Mouse (Mus musculus) neural tube, embryonic 10.5 days (tissue): ENCODE data around the gene Celsr1.

Experiments
- DNase-seq: peaks from one replicate; pipeline ENCODE4 v3.0.0-alpha.2; 2017; ENCODE audit warnings: low spot score; ENCODE audit errors: extremely low spot score

Celsr1 gene

DNA sequence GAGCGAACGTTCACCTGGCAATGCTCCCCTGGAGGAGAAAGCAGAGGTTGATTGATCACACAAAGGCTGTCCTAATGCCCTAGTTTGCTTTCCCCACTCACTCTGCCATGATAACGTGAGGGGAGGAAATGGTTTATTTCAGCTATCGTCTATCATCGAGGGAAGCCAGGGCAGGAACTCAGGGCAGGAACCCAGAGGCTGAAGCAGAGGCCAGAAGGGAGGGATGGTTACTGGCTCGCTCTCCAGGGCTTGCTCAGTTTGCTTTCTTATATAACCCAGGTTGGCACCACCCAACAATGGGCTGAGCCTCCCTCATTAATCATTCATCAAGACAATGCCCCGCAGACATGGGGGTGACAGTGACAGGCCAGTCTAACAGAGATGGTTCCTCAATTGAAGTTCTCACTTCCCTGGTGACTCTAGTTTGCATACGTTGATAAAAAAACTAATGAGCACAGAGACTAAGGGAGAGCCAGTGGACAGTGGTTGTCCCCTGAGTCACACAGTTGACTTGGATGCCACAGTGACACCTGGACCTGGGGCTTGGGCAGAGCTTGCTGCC is 70.2 kb downstream of the Celsr1 start:
- DNase-seq, result no peak

DNA sequence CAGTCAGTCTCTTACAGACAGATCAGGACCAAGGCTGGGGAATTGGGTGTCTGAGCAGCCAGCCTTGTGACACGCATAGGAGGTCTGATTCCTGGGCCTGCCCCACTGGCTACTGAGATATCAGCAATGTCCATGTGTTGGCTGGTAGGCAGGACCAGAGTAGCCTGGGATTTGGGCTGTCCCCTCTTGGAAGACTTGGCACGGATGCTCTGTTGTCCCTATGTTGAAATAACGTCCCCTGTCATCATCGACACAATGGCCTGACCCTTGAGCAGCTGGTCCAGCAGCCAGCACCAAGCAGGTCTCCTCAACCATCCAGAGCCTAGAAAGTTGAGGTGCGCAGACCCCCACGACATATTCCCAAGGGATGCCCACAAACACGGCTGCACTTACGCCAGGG is 70.9 kb downstream of the Celsr1 start:
- no peak for DNase-seq

DNA sequence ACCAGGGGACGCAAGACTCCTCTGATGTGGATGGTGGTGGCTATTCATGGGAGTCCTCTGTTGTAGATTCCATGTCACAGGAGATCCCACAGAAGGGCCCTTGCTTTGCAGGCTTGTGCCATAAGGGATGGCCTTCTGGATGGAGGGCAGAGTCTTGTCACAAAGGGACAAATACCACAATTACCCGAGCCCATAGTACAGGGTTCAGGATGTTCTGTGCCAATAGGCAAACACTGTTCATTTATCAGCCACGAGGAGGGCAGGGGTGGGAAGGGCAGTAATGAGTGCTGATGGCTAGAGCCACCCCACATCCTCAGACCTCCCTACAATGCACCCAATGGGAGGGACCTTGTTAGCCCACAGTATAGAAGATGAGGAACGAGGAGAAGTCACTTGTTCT is 71.9 kb downstream of the Celsr1 start:
- no peak for DNase-seq

DNA sequence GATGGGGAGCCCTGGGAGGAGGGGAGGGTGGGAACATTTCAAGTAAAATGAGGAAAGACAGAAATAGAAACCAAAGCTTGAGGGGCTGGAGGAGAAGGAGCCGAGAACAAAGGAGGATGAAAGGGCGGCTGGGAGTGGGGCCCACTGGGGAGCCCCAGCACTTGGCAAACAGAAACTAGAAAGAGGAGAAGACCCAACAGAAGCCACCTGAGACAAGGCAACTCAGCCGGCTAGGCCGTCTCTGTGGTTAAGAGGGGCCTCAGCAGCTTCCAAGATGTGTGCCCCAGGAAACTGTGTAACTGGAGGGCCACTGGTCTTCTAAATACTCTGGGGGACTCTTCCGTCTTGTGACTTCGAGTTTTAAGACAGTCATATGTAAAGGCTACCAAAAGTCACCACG is 72.4 kb downstream of the Celsr1 start:
- no peak for DNase-seq

DNA sequence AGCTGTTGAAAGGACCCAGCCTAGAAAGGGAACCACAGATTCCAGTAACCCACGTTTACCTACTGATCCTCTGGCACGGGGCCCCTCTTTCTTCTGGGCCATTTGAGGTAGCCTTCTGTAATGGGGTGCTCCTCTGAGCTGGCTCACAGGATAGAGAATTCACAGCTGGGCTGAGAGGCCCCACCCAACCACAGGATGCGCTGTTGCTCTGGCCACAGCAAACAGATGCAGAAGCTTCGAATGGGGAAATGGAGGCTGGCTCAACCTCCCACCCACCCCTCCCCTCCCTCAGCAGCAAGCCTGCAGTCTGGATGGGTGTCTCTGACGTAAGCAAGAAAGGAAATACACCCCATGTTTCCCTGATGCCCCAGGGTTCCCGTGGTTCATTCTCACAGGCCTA is 77.4 kb downstream of the Celsr1 start:
- DNase-seq, result no peak

DNA sequence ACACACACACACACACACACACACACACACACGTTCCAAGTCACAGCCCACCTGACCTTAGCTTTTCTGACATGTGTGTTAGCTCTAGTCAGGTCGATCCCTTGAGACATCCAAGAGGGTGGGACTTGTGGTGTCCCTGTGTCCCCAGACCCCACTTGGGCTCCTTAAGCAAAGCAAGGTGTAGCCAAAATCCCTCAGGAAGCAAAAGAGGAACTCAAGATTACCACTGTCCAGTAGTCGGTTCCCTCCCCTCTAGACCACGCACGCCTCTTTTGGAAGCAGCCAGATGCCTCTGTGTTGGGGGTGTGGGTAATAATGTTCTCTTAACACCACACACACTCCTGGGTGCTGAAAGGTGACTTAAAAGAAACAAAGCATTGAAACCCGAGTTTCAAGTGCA is 80.1 kb downstream of the Celsr1 start:
- DNase-seq, result no peak

DNA sequence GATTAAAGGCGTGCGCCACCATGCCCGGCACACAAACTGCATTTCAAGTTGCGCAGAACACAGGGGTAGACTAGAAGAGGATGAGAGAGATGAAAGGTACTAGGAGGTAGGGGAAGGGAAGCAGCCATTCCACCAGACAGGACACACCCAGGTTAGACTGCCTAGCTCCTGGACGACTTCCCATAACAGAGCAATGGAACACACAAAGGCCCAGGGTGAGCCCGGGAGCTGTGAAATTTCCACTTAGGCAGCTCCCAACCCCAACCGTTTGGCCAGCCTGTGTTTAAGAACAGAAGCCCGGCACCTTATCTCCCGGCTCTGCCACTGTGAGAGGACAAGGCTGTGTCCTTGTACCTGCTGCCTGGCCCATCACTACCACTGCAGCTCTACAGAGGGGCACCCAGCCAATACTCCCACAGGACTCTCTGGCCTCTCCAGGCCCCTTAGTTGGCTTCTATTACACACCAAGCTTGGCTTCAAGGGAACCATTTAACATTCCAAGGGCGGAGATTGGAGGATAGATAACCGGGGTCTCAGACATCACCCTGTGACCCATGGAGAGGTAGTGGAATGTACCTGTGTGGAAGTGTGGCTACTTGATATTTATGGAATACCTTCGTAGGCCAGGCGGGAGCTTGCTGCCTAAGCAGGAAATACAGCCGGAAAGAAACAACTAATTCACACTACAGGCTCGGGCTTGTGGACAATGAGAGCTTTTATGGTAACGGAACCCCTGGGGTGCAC is 84.0 kb downstream of the Celsr1 start:
- no peak for DNase-seq

DNA sequence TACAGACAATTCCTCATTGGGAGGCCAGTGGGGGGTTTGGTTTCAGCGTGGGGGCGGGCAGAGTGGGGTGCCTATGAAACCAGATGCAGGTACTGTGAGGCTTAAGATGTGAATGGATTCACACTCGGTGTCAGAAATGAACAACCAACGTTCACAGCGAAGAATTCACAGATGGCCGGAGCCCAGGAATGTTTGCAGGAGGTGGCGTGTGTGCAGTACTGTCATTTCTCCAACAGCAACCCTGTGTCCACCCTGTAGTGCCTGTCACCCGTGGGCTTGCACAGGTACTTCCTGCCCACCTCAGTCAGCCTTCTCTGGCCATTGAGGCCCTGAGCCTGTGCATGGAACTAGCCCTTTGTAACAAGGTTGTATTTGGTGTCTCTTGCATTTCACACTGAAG is 85.6 kb downstream of the Celsr1 start:
- DNase-seq, result no peak

DNA sequence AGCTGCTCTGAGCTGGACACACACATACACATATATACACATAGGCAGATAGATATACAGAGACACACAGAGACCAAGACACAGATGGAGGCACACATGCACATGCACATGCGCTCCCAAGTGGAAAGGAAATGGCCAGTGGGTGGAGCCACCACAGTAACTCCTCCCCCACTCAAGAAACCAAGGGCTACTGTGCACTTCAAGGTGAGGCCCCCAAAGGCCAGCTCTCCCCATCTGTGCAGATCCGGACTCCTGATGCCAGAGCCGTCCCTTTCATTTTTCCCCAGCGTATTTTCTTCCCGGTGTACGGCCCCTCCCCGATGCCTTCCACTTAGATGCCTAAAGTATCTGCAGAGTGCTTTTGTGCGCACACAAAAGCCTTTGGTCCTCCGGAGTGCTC is 86.0 kb downstream of the Celsr1 start:
- DNase-seq, result no peak

DNA sequence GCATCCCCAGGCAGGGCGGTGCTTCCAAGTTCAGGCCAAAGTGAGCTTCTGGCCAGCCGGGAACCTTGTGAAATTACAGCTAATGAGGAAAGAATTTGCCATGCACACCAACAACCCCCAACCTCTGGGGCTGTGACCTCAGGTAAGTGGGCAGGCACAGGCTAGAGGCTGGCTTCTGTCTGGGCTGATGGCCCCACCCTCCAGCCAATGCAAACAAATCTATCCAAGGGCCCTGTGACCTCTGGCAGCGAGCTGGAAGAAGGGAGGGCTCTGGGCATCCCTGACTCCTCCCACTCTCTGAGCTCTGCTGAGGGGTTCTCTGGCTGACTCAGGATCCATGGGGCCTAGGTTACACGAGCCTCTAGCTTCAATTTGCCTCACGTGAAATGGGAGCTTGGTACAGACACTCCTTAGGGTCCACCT is 97.9 kb downstream of the Celsr1 start:
- DNase-seq, result peak; percentile 42

DNA sequence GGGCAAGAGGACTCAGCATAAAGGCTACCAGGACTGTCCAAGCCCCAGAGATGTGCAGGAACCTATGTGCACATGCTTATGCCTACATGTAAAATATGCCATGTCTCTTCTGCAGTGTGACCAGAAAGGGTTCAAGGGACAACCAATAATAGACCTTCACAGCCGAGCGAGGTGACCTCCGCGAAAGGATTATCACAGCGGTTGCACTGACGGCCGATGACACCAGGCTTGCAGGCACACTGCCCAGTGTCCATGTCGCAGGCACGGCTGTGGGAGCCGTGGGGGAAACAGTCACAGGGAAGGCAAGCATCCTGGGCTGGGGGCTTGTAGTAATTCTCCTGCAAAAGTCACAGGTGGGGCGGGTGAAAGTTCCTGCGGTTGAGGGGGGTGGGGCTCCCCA is 105.4 kb downstream of the Celsr1 start:
- no peak for DNase-seq

DNA sequence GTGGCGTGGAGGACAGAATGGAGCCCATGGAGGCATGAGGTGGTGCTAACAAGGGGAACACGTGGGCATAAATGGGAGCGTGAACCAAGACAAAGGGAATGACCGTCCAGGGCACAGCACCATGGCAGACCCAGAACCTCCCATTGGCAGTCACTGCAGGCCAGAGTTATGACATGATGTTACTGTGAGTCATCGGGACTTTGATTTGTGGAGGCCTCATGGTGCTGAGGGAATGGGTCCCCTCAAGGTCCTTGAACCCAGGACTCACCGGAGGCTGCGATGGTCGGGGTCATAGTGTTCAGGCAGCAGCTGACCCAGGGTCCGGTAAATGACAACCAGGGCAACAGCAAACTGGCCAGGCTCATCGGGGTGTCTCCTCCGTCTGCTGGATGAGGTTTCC is 111.7 kb downstream of the Celsr1 start:
- no peak for DNase-seq

DNA sequence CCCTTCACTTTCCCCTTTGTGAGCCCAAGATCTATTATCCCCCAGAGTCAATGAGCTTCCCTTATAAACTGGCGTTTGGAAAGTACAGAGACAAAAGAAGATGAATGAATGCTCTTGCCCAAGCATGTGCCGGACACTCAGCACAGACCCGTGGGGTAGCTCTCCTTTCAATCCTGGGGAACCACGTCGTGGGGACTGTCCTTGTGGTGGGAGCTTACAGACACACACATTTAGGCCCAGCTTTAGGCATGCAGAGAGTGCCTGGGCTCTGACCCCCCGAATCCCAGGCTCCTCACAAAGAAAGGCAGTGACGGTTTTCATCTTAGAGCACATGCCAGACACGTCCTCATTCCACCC is 113.7 kb downstream of the Celsr1 start:
- DNase-seq, result no peak

DNA sequence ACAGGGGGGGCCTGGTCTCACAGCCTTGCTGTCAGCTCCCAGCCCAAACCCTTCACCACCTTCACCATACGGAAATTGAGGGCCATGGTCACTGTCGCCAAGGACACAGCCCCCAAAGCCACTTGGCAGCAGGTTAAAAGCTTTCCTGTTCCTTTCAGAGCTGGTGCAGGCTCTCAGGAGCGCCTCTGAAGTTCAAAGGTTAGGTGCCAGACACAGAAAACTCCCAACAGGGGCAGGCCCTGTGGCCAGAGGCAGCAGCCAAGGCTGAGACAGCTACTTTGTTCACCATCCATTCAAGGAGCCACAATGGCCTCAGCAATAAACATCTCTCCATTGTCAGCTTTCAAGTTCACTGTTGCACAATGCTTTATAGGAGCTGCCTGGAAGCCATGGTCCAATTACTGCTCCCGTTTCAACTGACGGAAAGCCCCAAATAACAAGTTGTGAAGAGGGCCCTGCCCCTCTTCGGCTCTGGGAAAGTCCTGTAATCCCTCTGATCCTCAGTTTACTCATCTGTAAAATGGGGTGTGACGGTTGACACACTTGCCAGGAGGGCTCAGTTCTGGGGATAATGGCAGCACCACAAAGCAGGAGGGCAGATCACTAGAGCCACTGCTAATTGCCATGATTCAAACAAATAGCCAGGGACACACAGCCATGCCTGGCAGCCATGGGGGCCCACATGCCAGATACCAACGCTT is 114.2 kb downstream of the Celsr1 start:
- peak; percentile 33 for DNase-seq

DNA sequence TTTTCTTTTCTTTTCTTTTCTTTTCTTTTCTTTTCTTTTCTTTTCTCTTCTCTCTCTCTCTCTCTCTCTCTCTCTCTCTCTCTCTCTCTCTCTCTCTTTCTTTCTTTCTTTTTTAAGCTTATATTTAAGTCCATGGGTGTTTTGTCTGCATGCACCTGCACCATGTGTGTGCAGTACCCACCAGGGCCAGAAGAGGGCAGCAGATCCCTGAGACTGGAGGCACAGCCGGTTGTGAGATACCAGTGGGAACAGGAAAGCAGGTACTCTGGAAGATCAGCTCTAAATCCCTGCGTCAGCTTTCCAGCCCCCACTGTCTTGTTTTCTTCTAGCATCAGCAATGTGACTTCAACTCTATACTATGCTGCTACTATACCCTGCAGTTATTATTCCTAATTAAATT is 120.0 kb downstream of the Celsr1 start:
- DNase-seq, result peak; percentile 89

DNA sequence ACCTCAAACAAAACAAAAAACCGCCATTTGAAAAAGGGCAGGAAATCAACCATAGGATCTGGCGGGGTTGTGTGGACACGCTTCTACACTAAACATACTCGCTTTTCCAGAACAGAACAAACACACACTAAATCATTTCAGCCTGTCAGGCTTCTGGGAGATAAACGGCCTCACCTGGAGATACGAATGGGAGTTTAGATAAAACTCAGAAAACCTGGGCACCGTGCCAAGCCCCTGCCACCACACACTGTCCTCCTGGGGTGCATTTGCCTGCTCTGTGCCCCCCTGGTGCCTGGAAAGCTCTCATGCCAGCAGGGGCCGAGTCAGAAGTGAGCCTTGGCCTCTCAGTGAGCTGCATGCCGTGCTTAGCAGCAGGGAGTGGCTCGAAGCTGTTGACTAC is 123.6 kb downstream of the Celsr1 start:
- DNase-seq, result no peak

DNA sequence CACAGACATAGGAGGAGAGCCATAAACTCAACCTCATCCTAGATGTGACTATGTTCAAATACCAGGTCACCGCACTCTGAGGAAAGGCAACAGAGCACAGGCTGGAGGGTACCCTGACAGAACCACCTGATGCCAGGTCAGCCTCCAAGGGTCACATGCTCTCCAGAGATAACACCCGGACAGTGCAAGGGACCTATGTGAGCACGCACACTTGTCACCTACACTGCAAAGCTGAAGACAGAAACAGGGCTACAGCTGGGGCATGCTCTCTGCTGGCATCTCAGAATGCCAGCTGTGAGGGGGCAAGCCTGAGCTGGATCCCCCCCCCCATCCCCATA is 124.1 kb downstream of the Celsr1 start:
- no peak for DNase-seq

DNA sequence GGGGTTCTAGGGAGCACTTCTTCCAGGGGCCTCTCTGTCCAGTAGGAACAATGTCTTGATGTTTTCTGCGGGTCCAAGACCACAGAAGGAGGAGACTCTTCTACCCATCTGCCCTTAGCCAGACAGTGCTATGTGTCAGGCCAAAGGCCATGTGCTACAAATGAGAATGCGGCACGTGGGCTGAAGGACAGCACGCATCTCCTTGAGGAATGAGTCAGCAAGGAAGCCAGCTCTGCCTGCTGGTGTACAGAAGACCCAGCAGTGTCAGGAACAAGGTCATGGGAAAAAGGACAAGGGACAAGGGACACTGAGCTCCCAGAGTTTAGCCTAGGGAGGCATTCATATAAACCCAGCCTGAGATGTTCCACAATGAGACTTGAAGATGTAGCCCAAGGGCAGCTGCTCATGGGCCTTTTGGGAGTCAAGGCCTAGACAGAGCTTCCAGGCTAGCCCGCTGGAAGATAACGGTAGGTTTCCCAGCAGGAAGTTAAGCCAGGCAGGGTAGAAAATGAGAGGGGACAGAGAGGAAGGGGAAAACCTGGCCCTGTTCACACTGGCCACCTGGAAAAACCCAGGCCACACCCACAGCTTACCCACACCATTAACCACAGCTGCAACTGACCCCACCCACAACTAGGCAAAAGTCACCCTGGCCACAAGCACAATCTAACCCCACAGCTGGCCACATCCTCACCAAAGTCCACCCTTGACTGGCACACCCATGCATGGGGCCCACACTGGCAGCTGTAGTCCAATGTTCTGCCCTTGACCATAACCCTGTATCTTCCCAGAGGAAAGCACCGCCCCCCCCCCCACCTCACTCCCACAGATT is 124.7 kb downstream of the Celsr1 start:
- no peak for DNase-seq

DNA sequence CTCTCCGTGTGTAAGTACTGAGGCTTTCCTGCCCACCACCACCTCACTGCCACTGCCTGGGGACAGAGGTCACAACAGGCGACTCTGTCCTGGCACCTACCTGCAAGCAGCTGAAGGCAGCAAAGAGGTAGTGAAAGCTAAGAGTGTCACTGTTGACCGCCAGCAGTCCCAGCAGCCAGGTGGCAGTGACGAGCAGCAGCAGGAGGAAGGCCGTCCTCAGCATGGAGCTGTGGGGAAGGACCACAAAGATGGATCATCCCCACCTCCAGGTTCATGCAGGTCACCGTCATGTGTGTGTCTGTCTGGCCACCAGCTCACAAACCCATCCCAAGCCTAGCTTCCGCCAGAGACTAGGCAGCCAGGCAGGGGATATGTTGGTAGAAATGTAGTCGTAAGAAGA is 129.8 kb downstream of the Celsr1 start:
- DNase-seq, result no peak

DNA sequence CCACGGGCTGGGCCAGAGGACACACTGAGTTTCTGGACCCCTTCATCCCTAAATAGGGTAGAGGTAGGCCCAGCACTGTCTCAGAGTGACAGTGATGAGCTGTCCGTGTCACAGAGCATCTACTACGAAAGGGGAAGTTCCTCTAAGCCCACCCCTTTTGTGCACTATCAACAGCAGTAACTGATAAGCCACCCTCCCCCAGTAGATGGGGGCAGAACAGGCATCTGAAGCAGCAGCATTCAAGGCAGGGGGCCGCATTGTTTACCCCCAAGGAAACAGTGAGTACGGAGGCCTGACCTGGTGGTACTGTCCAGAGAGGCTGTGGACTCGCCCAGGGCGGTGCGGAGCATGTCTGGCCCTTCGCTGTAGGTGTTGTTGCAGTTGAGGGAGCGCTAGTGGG is 131.1 kb downstream of the Celsr1 start:
- no peak for DNase-seq

DNA sequence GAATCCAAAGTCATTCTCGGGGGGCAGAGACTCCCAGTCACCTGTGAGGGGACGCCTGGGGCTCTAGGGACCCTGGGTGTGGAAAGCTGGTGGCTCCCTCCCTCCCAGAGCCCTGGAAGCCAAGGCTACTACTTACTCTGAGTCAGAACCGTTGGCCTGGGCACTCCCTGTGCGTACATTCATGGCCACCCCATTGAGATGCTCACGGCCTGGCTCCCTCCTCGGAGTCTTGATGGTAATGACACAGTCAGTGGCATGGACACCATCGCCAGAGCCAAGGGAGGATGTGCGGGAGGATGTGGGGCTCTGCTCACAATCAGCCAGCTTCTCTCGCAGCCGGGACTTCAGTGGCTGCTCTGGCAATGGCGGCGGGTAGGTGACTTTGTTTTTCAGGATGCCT is 132.8 kb downstream of the Celsr1 start:
- DNase-seq, result no peak

DNA sequence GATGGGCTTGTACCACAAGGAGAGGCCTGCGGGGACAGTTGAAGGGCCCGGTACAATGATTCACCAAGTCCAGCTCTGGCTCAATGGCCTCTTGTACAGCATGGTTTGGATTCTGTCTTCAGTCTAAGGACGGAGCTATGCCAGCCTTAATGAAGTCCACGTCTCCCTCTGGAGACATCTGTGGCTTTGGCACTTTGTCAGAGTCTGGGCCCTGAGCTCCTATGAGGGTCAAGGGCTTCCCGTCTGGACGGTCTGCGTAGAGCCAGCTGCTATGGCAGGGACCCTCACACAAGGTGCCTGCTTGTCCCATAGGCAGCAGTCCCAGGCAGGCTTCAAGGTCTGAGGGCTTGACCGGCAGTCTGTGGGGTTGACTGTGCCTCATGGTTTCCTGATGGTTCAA is 133.3 kb downstream of the Celsr1 start:
- DNase-seq, result no peak
